Mouse (Mus musculus) embryonic facial prominence, embryonic 13.5 days (tissue): ENCODE data around the gene Omp. TPM values are rescaled to one million over a fixed set of nuclear protein-coding genes. Genes with fewer than 3 reads are reported as not detected.

ENCODE experiments used
- ATAC-seq: fragments of 200-750 bp; cut with Nextera tagmentation; 2 replicates; pipeline ENCODE4 v1.8.0; 2017; ENCODE audit warnings: low read depth; ENCODE audit not compliant: insufficient number of reproducible peaks, insufficient read depth, low FRiP score, low TSS enrichment
- H3K27ac ChIP-seq: fragments of 300-500 bp; sonication (generic); 2 replicates; pipeline ENCODE4 v1.5.1; 2015; ENCODE audit warnings: moderate library complexity, mild to moderate bottlenecking, inconsistent platforms
- H3K27me3 ChIP-seq: fragments of 300-500 bp; sonication (generic); 2 replicates; pipeline ENCODE4 v1.6.1; 2015; ENCODE audit warnings: mild to moderate bottlenecking, inconsistent platforms
- H3K36me3 ChIP-seq: fragments of 300-500 bp; sonication (generic); 2 replicates; pipeline ENCODE4 v1.6.1; 2015; ENCODE audit warnings: mild to moderate bottlenecking, inconsistent platforms
- H3K4me1 ChIP-seq: fragments of 300-500 bp; sonication (generic); 2 replicates; pipeline ENCODE4 v1.6.1; 2015; ENCODE audit warnings: inconsistent platforms
- H3K4me2 ChIP-seq: fragments of 300-500 bp; sonication (generic); 2 replicates; pipeline ENCODE4 v1.6.1; 2015; ENCODE audit warnings: moderate library complexity, mild to moderate bottlenecking, inconsistent platforms
- H3K4me3 ChIP-seq: fragments of 300-500 bp; sonication (generic); 2 replicates; pipeline ENCODE4 v1.5.1; 2015; ENCODE audit warnings: mild to moderate bottlenecking, inconsistent platforms
- H3K9ac ChIP-seq: fragments of 300-500 bp; sonication (generic); 2 replicates; pipeline ENCODE4 v1.6.1; 2015; ENCODE audit warnings: mild to moderate bottlenecking, inconsistent platforms
- H3K9me3 ChIP-seq: fragments of 300-500 bp; sonication (generic); 2 replicates; pipeline ENCODE4 v1.6.1; 2016; ENCODE audit warnings: inconsistent platforms
- WGBS: fragments of 180-500 bp; shearing (Covaris S2); methylation state at CpG from one replicate; pipeline ENCODE4 v1.1.7; 2015; ENCODE audit warnings: mixed read lengths; 5-methylcytosine and 5-hydroxymethylcytosine counted together
- polyA plus RNA-seq: library from polyadenylated mRNA; unstranded; fragments of >200 nt; fragmentation: Nextera tagmentation; extraction: Ambion mirVana; gene quantifications from 2 replicates; pipeline ENCODE4 v1.2.1, GENCODE M21; 2015

Omp gene
- polyA plus RNA-seq, 1 experiment from 2014 or later = 1.0 TPM

GRCm38 (mm10) chr7:98109771-98110170 lies 35.5 kb downstream of the Omp start:
- no peaks in the 10 kb centered on the region for H3K36me3 ChIP-seq
- H3K9me3 ChIP-seq = no peaks in the 10 kb centered on the region
- no peak overlapping the region for H3K9ac ChIP-seq
- H3K4me3 ChIP-seq = no peak overlapping the region
- no peak overlapping the region for H3K27ac ChIP-seq
- peaks cover 26% of the 10 kb centered on the region for H3K27me3 ChIP-seq
- no peak for ATAC-seq
- peaks cover 15% of the 10 kb centered on the region for H3K4me1 ChIP-seq
- 67% methylated on average over 4 of the region's 4 CpGs for WGBS
- H3K4me2 ChIP-seq = no peak overlapping the region

- no peak overlapping the region for H3K4me2 ChIP-seq
- H3K9me3 ChIP-seq = no peaks in the 10 kb centered on the region
- WGBS = 82% methylated on average over 16 of the region's 16 CpGs
- H3K4me1 ChIP-seq = peaks cover 15% of the 10 kb centered on the region
- H3K4me3 ChIP-seq = no peak overlapping the region
- ATAC-seq = no peak
- H3K27me3 ChIP-seq = peaks cover 26% of the 10 kb centered on the region
- H3K9ac ChIP-seq = no peak overlapping the region
- H3K27ac ChIP-seq = no peak overlapping the region
- no peaks in the 10 kb centered on the region for H3K36me3 ChIP-seq
These were observed 36.5 kb downstream of the Omp start for GRCm38 (mm10) chr7:98108636-98109430.

GRCm38 (mm10) chr7:98106272-98106671 lies 39.0 kb downstream of the Omp start:
- no peak overlapping the region for H3K4me3 ChIP-seq
- peaks cover 17% of the 10 kb centered on the region for H3K4me1 ChIP-seq
- no peak overlapping the region for H3K4me2 ChIP-seq
- no peak overlapping the region for H3K27ac ChIP-seq
- no peak overlapping the region for H3K9ac ChIP-seq
- peaks cover 13% of the 10 kb centered on the region for H3K27me3 ChIP-seq
- H3K9me3 ChIP-seq = no peaks in the 10 kb centered on the region
- ATAC-seq = no peak
- 79% methylated on average over 7 of the region's 7 CpGs for WGBS
- no peaks in the 10 kb centered on the region for H3K36me3 ChIP-seq

- H3K9ac ChIP-seq = peak overlapping the region; percentile 2; the same call in 1 of the 2 replicates
- no peak overlapping the region for H3K4me2 ChIP-seq
- H3K27ac ChIP-seq = no peak overlapping the region
- no peak overlapping the region for H3K4me3 ChIP-seq
- H3K27me3 ChIP-seq = no peaks in the 10 kb centered on the region
- H3K4me1 ChIP-seq = peaks cover 10% of the 10 kb centered on the region; the same call in 1 of the 2 replicates
- 59% methylated on average over 16 of the region's 16 CpGs for WGBS
- no peak for ATAC-seq
- H3K36me3 ChIP-seq = no peaks in the 10 kb centered on the region
- H3K9me3 ChIP-seq = no peaks in the 10 kb centered on the region
These were observed 40.5 kb downstream of the Omp start for GRCm38 (mm10) chr7:98104481-98105435.

GRCm38 (mm10) chr7:98103942-98104292 lies 41.4 kb downstream of the Omp start:
- ATAC-seq = no peak
- Histone ChIP-seq H3K27me3 (no peaks in the 10 kb centered on the region), H3K9me3 (no peaks in the 10 kb centered on the region), H3K4me2 (no peak overlapping the region), H3K4me1 (peaks cover 8% of the 10 kb centered on the region; the same call in 1 of the 2 replicates), H3K4me3 (no peak overlapping the region), H3K9ac (0 out of 2 replicates have a peak overlapping the region, but pooled peaks have one; percentile 2), H3K36me3 (no peaks in the 10 kb centered on the region), H3K27ac (no peak overlapping the region)
- 68% methylated on average over 5 of the region's 5 CpGs for WGBS

- Histone ChIP-seq H3K4me1 (peaks cover 7% of the 10 kb centered on the region; the same call in 1 of the 2 replicates), H3K9me3 (no peaks in the 10 kb centered on the region), H3K36me3 (no peaks in the 10 kb centered on the region), H3K27me3 (no peaks in the 10 kb centered on the region), H3K27ac (no peak overlapping the region), H3K9ac (peak overlapping the region; percentile 67), H3K4me2 (peak overlapping the region; percentile 57), H3K4me3 (peak overlapping the region; percentile 30)
- ATAC-seq = no peak
- WGBS = 15% methylated on average over 26 of the region's 26 CpGs
These were observed 42.0 kb downstream of the Omp start for GRCm38 (mm10) chr7:98103002-98103941.

- H3K4me2 ChIP-seq = peak overlapping the region; percentile 57
- no peaks in the 10 kb centered on the region for H3K9me3 ChIP-seq
- no peak overlapping the region for H3K4me3 ChIP-seq
- no peak for ATAC-seq
- WGBS = 94% methylated on average over 11 of the region's 11 CpGs
- H3K27me3 ChIP-seq = no peaks in the 10 kb centered on the region
- peaks cover 5% of the 10 kb centered on the region for H3K36me3 ChIP-seq
- H3K9ac ChIP-seq = peak overlapping the region; percentile 67; the same call in 1 of the 2 replicates
- no peak overlapping the region for H3K27ac ChIP-seq
- H3K4me1 ChIP-seq = peaks cover 7% of the 10 kb centered on the region; the same call in 1 of the 2 replicates
These were observed 42.8 kb downstream of the Omp start for GRCm38 (mm10) chr7:98102488-98102887.

GRCm38 (mm10) chr7:98097557-98097956 lies 47.7 kb downstream of the Omp start:
- 0 out of 2 replicates have a peak, but pooled peaks cover 3% of the 10 kb centered on the region for H3K4me1 ChIP-seq
- no peak overlapping the region for H3K4me3 ChIP-seq
- no peak overlapping the region for H3K4me2 ChIP-seq
- no peaks in the 10 kb centered on the region for H3K9me3 ChIP-seq
- no peak overlapping the region for H3K9ac ChIP-seq
- WGBS = 94% methylated on average over 8 of the region's 8 CpGs
- no peak for ATAC-seq
- no peaks in the 10 kb centered on the region for H3K27me3 ChIP-seq
- peaks cover 15% of the 10 kb centered on the region for H3K36me3 ChIP-seq
- H3K27ac ChIP-seq = no peak overlapping the region

GRCm38 (mm10) chr7:98095852-98096251 lies 49.5 kb downstream of the Omp start:
- no peaks in the 10 kb centered on the region for H3K9me3 ChIP-seq
- peaks cover 5% of the 10 kb centered on the region for H3K4me1 ChIP-seq
- no peak overlapping the region for H3K27ac ChIP-seq
- no peak overlapping the region for H3K4me3 ChIP-seq
- H3K27me3 ChIP-seq = no peaks in the 10 kb centered on the region
- WGBS = 95% methylated on average over 4 of the region's 4 CpGs
- H3K9ac ChIP-seq = no peak overlapping the region
- no peak overlapping the region for H3K4me2 ChIP-seq
- H3K36me3 ChIP-seq = peaks cover 20% of the 10 kb centered on the region
- no peak for ATAC-seq
